Mouse (Mus musculus) neural tube, embryonic 15.5 days (tissue): ENCODE measurements around the gene Usp34. TPM values are rescaled to one million over a fixed set of nuclear protein-coding genes. Genes with fewer than 3 reads are reported as not detected.
"Not testable (repeated sequence)": the region's sequence is repeated elsewhere in the genome, so short reads cannot be mapped to it uniquely, and the experiment has no call there.

Experiments used
- ATAC-seq: fragments of 200-750 bp; cut with Nextera tagmentation; 2 replicates; pipeline ENCODE4 v1.8.0; 2017; ENCODE audit warnings: mild to moderate bottlenecking, moderate TSS enrichment, moderate library complexity; ENCODE audit not compliant: low FRiP score
- H3K27ac ChIP-seq: fragments of 300-500 bp; sonication (generic); replicated peaks from 2 replicates; pipeline ENCODE4 v1.5.1; 2015; ENCODE audit warnings: mild to moderate bottlenecking, inconsistent platforms
- H3K27me3 ChIP-seq: fragments of 300-500 bp; sonication (generic); replicated peaks from 2 replicates; pipeline ENCODE4 v1.6.1; 2015; ENCODE audit warnings: inconsistent platforms
- H3K36me3 ChIP-seq: fragments of 300-500 bp; sonication (generic); 2 replicates; pipeline ENCODE4 v1.6.1; 2015; ENCODE audit warnings: inconsistent platforms
- H3K4me1 ChIP-seq: fragments of 300-500 bp; sonication (generic); 2 replicates; pipeline ENCODE4 v1.6.1; 2015; ENCODE audit warnings: inconsistent platforms
- H3K4me2 ChIP-seq: fragments of 300-500 bp; sonication (generic); 2 replicates; pipeline ENCODE4 v1.6.1; 2015; ENCODE audit warnings: inconsistent platforms, mild to moderate bottlenecking, moderate library complexity
- H3K4me3 ChIP-seq: fragments of 300-500 bp; sonication (generic); replicated peaks from 2 replicates; pipeline ENCODE4 v1.5.1; 2015; ENCODE audit warnings: mild to moderate bottlenecking, inconsistent platforms
- H3K9ac ChIP-seq: fragments of 300-500 bp; sonication (generic); replicated peaks from 2 replicates; pipeline ENCODE4 v1.6.1; 2015; ENCODE audit warnings: mild to moderate bottlenecking, inconsistent platforms
- H3K9me3 ChIP-seq: fragments of 300-500 bp; sonication (generic); replicated peaks from 2 replicates; pipeline ENCODE4 v1.6.1; 2016; ENCODE audit warnings: inconsistent platforms
- WGBS: fragments of 180-500 bp; shearing (Covaris S2); methylation state at CpG from one replicate; pipeline ENCODE4 v1.1.7; 2015; ENCODE audit warnings: mixed read lengths; 5-methylcytosine and 5-hydroxymethylcytosine counted together
- polyA plus RNA-seq: library from polyadenylated mRNA; unstranded; fragments of >200 nt; fragmentation: Nextera tagmentation; extraction: Ambion mirVana; gene quantifications from 2 replicates; pipeline ENCODE4 v1.2.1, GENCODE M21; 2015

Usp34 gene
- polyA plus RNA-seq, 1 experiment from 2014 or later = 26.3 TPM

DNA sequence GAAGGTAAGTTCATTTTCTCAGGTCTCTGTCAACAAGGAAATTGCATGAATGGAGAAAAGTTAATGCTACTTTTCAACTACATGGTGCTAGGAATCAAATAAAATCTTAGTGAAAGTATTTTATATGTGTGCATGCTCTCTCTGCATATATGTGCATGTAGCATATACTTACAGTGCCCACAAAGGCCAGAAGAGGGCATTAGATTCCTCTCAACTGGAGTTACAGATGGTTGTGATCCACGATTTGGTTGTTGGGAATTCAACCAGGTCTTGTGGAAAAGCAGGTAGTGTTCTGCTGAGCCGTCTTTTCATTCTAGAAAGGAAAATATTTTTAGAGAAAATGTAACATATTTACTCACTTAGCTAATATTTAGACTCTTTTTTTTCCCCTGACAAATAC is 129.4 kb downstream of the Usp34 start:
- H3K27me3 ChIP-seq = no peaks in the 10 kb centered on the region
- no peaks in the 10 kb centered on the region for H3K4me1 ChIP-seq
- H3K27ac ChIP-seq = no peak overlapping the region
- H3K4me3 ChIP-seq = no peak overlapping the region
- no peak for ATAC-seq
- H3K9ac ChIP-seq = no peak overlapping the region
- H3K4me2 ChIP-seq = no peak overlapping the region
- peaks cover 57% of the 10 kb centered on the region for H3K36me3 ChIP-seq
- WGBS = 78% methylated on average over 2 of the region's 2 CpGs
- no peaks in the 10 kb centered on the region for H3K9me3 ChIP-seq

DNA sequence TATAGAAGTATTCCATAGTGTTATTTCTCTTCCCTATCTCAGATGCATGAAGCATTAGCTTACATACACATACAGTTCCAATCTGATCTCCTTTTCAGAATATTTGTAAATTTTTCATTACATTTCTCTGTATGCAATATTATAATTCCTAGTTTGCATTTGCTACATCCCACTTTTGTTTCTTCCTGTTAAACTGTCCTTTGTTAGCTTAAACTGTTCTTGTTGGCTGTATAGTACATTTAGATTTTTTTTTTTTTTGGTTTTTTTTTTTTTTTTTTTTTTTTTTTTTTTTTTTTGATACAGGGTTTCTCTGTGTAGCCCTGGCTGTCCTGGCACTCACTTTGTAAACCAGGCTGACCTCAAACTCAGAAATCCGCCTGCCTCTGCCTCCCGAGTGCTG is 159.2 kb downstream of the Usp34 start:
- not testable (repeated sequence) for H3K27me3 ChIP-seq, H3K4me2 ChIP-seq, ATAC-seq, H3K9me3 ChIP-seq, H3K4me3 ChIP-seq, H3K27ac ChIP-seq, H3K4me1 ChIP-seq, H3K9ac ChIP-seq
- 96% methylated on average over 2 of the region's 2 CpGs for WGBS
- peaks cover 24% of the 10 kb centered on the region for H3K36me3 ChIP-seq

DNA sequence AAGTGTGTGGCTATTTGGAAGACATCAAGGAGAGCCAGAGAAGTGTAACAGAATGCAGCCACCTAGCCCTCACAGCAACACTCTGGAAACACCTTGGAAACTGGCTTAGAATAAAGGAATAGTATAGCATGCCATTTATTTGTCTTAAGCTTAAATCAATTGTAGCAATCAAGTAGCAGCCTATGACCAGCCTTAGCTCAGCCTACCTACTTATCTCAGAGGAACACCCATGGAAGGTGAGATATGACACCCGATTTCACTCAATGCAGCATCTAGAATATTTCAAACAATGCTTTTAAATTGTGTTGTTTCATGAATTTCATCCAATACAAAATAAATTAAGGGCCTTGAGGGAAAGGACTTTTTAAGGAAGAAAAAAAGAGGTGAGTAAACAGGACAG is 183.3 kb downstream of the Usp34 start:
- Histone ChIP-seq H3K4me1 (peaks cover 8% of the 10 kb centered on the region), H3K27me3 (no peaks in the 10 kb centered on the region), H3K36me3 (peaks cover 85% of the 10 kb centered on the region), H3K4me2 (no peak overlapping the region), H3K27ac (no peak overlapping the region), H3K9ac (no peak overlapping the region), H3K9me3 (no peaks in the 10 kb centered on the region), H3K4me3 (no peak overlapping the region)
- ATAC-seq = no peak
- WGBS = 88% methylated on average over 1 of the region's 1 CpGs

DNA sequence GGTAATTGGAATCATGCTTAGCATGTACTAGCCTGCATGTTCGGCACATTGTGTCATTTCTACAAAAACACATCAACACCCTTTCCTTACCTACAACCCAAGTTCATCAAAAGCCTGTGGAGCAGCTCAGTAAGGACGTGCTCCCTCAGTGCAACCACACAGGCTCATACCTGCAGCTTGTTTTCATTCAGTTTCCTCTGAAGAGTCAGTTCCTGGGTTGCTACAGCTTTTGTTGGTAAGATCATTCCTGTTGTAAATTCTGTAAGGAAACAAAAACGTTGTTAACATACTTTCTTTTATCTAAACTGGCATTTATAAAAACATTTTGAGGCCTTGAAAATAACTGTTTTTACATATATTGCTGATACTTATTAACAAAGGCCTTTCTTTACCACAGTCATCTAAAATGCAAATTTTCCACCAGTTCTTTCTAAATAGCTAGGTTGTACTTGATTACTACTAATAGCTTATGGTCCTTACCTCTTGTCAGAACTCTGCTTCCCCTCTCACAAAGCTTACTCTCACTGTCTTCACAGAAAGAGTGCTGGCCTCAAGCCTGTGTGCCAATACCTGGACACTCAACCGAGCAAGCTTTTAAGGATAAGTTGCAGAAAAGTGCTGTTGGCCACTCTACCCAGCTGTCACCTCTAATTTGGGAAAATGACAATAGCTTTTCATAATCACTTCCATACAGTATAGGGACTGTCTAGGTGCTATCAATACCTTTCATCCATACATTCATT is 185.5 kb downstream of the Usp34 start:
- Histone ChIP-seq H3K4me3 (no peak overlapping the region), H3K36me3 (peaks cover 71% of the 10 kb centered on the region), H3K27ac (no peak overlapping the region), H3K9ac (no peak overlapping the region), H3K4me1 (peaks cover 28% of the 10 kb centered on the region), H3K27me3 (no peaks in the 10 kb centered on the region), H3K4me2 (no peak overlapping the region), H3K9me3 (no peaks in the 10 kb centered on the region)
- WGBS = 88% methylated on average over 4 of the region's 4 CpGs
- no peak for ATAC-seq

DNA sequence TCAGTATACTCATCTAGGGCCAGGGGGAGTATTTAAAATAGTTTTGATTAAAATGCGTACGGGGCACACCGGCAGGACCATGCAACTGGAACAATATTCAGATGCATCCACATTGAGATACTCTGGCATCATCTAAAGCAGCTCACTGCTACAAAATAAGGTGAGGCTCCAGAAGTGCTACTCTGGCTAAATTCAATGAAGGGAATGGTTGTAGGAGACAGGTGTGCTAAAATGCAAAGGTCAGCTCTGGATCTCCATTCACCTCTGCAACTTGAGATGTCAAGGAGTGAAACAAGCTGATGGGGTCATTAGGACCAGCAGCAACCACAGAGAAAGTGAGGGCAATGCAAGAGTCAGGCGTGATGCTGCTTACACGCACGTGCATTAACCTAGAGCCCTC is 188.5 kb downstream of the Usp34 start:
- H3K4me2 ChIP-seq = peak overlapping the region; percentile 92
- 86% methylated on average over 6 of the region's 6 CpGs for whole genome bisulfite sequencing
- H3K36me3 ChIP-seq = peaks cover 42% of the 10 kb centered on the region
- no peaks in the 10 kb centered on the region for H3K27me3 ChIP-seq
- no peak for ATAC-seq
- H3K4me1 ChIP-seq = peaks cover 30% of the 10 kb centered on the region
- H3K4me3 ChIP-seq = no peak overlapping the region
- H3K27ac ChIP-seq = no peak overlapping the region
- H3K9me3 ChIP-seq = no peaks in the 10 kb centered on the region
- no peak overlapping the region for H3K9ac ChIP-seq

DNA sequence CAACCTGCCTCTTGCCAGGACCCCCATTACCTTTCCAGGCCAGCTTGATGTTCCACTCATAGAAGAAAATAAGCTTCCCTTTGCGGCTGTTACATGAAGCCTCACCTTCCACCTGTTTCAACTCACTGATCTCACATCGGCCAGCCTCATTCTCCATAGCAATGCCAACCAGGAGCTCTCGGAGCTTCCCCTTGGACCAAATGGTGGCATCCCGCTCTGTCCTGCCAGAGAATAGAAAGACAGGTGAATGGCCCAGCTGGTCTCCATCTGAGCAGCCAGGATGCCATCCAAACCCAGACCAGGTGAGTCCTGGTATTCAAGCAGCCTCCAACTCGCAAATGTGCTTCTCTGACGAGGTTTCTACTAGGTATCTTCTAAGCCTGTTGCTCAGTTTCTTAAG is 190.0 kb downstream of the Usp34 start:
- no peaks in the 10 kb centered on the region for H3K9me3 ChIP-seq
- no peak for ATAC-seq
- no peaks in the 10 kb centered on the region for H3K27me3 ChIP-seq
- H3K4me3 ChIP-seq = peak overlapping the region; percentile 95
- WGBS = 40% methylated on average over 6 of the region's 6 CpGs
- peak overlapping the region; percentile 92 for H3K4me2 ChIP-seq
- H3K36me3 ChIP-seq = peaks cover 28% of the 10 kb centered on the region
- peaks cover 30% of the 10 kb centered on the region for H3K4me1 ChIP-seq
- H3K9ac ChIP-seq = peak overlapping the region; percentile 96
- H3K27ac ChIP-seq = peak overlapping the region; percentile 97

DNA sequence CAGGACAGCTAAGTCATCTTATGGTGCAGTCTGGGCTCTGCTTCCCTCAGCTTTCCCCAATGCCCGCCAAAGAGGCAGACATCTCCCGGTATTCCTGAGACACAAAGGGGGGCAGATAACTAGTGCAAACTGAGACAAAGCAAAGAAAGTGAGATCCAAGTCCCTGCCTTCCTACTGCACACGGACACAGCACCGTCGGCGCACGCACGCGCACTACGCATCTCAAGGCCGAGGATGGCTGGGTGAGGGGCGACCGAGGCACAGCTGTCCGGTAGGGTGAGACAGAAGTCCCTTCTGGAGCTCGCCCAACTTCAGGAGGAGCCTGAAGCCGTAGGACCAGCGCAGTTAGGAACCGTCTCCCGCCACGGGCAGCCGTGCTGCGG is 190.6 kb downstream of the Usp34 start:
- peak; percentile 91 for ATAC-seq
- peak overlapping the region; percentile 96 for H3K9ac ChIP-seq
- H3K36me3 ChIP-seq = peaks cover 22% of the 10 kb centered on the region
- no peaks in the 10 kb centered on the region for H3K27me3 ChIP-seq
- H3K4me1 ChIP-seq = peaks cover 30% of the 10 kb centered on the region
- no peaks in the 10 kb centered on the region for H3K9me3 ChIP-seq
- H3K4me3 ChIP-seq = peak overlapping the region; percentile 95
- WGBS = under 1% methylated on average over 22 of the region's 22 CpGs
- peak overlapping the region; percentile 92 for H3K4me2 ChIP-seq
- H3K27ac ChIP-seq = peak overlapping the region; percentile 97

DNA sequence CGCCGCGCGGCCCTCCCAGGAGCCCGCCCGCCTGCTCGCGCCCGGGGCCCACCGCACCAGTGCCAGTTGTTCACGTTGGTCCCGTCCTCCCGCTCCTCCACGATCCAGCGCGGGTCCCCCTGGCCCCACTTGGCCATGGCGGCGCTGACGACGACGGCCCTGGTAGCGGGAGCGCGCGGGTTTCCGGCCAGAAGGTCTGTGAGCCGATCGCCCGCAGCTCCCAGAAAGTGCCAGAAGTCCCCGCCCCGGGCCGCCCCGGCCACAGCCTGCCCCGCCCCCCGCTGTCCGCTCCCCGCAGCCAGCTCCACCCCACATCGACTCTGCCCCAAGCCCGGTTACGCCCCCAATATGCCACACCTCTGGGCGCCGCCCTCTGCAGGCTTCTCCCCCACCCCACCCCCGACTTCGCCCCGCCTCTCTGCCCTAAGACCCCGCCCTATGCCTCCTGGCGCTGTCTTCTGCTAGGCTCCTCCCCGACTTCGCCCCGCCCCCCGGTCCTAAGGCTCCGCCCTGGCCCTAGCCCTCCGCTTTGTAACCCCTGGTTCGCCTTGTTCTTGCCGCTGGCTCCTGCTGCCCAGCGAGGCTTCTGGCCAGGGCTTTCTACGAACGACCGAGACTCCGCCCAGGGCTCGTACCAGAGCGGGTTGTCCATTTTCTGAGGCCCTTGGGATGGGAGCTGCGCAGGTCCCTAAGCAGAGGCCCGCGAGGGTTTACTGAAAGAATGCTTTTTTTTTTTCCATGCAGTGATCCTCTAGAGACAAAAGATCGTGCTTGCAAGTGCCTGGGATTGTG is 191.2 kb downstream of the Usp34 start, which contains the start of gene Ahsa2:
Gene Ahsa2, minus strand, starts transcription at position 313 of the 792 bp plus-strand sequence.
- Histone ChIP-seq H3K9me3 (no peaks in the 10 kb centered on the region), H3K4me1 (peaks cover 30% of the 10 kb centered on the region), H3K36me3 (peaks cover 16% of the 10 kb centered on the region), H3K27me3 (no peaks in the 10 kb centered on the region), H3K27ac (peak within 1 kb of the TSS; percentile 97), H3K4me3 (peak within 1 kb of the TSS; percentile 95), H3K4me2 (peak within 1 kb of the TSS; percentile 92), H3K9ac (peak within 1 kb of the TSS; percentile 96)
- 1% methylated on average over 60 of the region's 66 CpGs for WGBS
- ATAC-seq = peak; percentile 95

DNA sequence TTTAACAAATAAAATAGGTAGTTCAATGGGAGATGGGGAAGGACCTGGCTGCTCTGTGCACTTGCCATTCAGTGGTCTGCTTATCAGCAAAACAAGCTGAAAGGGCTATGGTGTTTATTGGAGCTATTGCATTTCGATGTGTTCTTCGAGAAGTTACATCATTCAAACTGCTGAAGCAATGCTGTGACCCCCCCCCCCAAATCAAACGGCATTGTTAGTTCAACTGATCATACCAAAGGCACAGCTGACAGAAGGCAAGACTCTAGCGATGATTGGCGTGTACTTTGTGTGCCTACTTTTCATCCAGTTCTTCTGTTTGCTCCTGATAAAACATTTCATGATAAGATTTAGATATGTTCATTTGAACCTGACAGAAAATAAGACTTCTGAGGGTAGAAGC is 191.9 kb downstream of the Usp34 start:
- H3K9me3 ChIP-seq = no peaks in the 10 kb centered on the region
- 46% methylated on average over 5 of the region's 5 CpGs for WGBS
- H3K27ac ChIP-seq = peak overlapping the region; percentile 97
- peaks cover 9% of the 10 kb centered on the region for H3K36me3 ChIP-seq
- H3K4me1 ChIP-seq = peaks cover 30% of the 10 kb centered on the region
- no peaks in the 10 kb centered on the region for H3K27me3 ChIP-seq
- peak overlapping the region; percentile 92 for H3K4me2 ChIP-seq
- H3K9ac ChIP-seq = peak overlapping the region; percentile 56
- no peak for ATAC-seq
- peak overlapping the region; percentile 95 for H3K4me3 ChIP-seq

DNA sequence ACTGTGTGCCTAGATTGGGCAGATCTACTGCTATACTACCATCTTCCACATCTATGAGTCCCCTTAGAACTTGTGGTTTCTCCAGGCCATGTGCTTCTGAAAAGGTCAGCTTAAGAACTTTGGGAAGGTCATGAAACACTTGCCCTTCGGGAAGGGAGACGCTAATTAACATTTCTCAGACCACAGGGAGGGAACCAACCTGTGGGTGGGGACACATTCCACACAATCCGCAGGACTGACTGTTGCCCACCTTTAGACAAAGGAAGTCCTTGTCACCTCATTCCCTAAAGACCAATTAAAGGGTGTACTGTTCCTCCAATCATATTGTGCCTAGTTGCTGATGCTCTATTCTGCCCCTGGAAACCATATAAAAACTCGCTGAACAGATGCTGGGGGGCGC is 198.1 kb downstream of the Usp34 start:
- H3K27ac ChIP-seq, ATAC-seq, H3K4me1 ChIP-seq, H3K36me3 ChIP-seq, H3K4me2 ChIP-seq, H3K4me3 ChIP-seq, H3K9me3 ChIP-seq, H3K9ac ChIP-seq, H3K27me3 ChIP-seq: not testable (repeated sequence)
- 90% methylated on average over 5 of the region's 5 CpGs for WGBS

DNA sequence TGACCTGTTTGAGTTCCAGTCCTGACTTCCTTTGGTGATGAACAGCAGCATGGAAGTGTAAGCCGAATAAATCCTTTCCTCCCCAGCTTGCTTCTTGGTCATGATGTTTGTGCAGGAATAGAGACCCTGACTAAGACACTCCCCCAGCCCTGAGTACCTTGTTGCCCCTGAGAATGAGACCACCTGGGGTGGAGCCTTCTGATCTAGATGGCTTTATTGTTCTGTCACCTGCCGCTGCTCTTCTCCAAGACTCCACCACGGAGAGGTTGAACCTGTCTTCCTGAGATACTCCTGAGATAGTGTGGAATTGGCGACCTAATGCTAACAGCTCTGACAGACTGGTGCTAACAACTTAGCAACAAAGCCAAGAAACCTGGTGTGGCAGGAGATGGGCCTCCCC is 208.1 kb downstream of the Usp34 start:
- H3K27ac ChIP-seq, ATAC-seq, H3K4me2 ChIP-seq, H3K4me3 ChIP-seq, H3K9ac ChIP-seq, H3K36me3 ChIP-seq, H3K9me3 ChIP-seq, H3K4me1 ChIP-seq, H3K27me3 ChIP-seq: not testable (repeated sequence)
- 43% methylated on average over 4 of the region's 4 CpGs for WGBS

DNA sequence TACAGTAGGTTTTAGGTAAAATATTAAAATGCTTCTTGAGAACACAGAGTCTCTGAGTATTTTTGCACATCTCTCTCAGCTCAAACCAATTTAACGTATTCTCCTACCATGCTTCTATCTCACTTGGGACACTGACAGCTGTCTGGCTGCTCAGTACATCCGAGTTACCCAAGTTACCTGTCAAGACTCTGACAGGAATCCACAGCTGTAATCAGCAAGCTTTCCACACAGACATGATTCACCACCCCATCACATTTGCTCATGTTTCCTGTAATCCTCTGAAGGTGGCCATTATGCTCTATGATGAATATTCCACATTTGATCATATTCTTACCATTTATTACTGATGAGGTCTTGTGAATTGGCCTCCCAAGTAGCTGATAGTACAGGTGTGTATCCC is 208.6 kb downstream of the Usp34 start:
- Histone ChIP-seq H3K9ac (no peak overlapping the region), H3K27ac (no peak overlapping the region), H3K4me1 (no peaks in the 10 kb centered on the region), H3K36me3 (no peaks in the 10 kb centered on the region), H3K9me3 (no peaks in the 10 kb centered on the region), H3K4me3 (no peak overlapping the region), H3K27me3 (no peaks in the 10 kb centered on the region), H3K4me2 (no peak overlapping the region)
- WGBS = 88% methylated on average over 2 of the region's 2 CpGs
- no peak for ATAC-seq
